Mouse (Mus musculus) stomach, embryonic 14.5 days (tissue): Measurements from ENCODE around the gene Riok2. TPM values are rescaled to one million over a fixed set of nuclear protein-coding genes. Genes with fewer than 3 reads are reported as not detected.

Experiments used
- ATAC-seq: fragments of 200-750 bp; cut with Nextera tagmentation; 2 replicates; pipeline ENCODE4 v1.8.0; 2017; ENCODE audit warnings: low read depth, moderate TSS enrichment; ENCODE audit not compliant: insufficient number of reproducible peaks, insufficient read depth, low FRiP score
- H3K27ac ChIP-seq: fragments of 300-500 bp; sonication (generic); 2 replicates; pipeline ENCODE4 v1.5.1; 2014; ENCODE audit warnings: mild to moderate bottlenecking, low read length, moderate library complexity, mixed read lengths
- H3K27me3 ChIP-seq: fragments of 300-500 bp; sonication (generic); 2 replicates; pipeline ENCODE4 v1.6.1; 2014; ENCODE audit warnings: low read length, control low read depth, mixed read lengths; ENCODE audit not compliant: control insufficient read depth, insufficient read depth
- H3K36me3 ChIP-seq: fragments of 300-500 bp; sonication (generic); 2 replicates; pipeline ENCODE4 v1.6.1; 2014; ENCODE audit warnings: mild to moderate bottlenecking, control low read depth, low read length, moderate library complexity, mixed read lengths; ENCODE audit not compliant: control insufficient read depth, insufficient read depth
- H3K4me1 ChIP-seq: fragments of 300-500 bp; sonication (generic); 2 replicates; pipeline ENCODE4 v1.6.1; 2014; ENCODE audit warnings: low read length, control low read depth, mixed read lengths; ENCODE audit not compliant: control insufficient read depth, insufficient read depth
- H3K4me2 ChIP-seq: fragments of 300-500 bp; sonication (generic); replicated peaks from 2 replicates; pipeline ENCODE4 v1.6.1; 2014; ENCODE audit warnings: low read depth, low read length, control low read depth
- H3K4me3 ChIP-seq: fragments of 300-500 bp; sonication (generic); 2 replicates; pipeline ENCODE4 v1.5.1; 2014; ENCODE audit warnings: low read depth, low read length, control low read depth
- H3K9ac ChIP-seq: fragments of 300-500 bp; sonication (generic); replicated peaks from 2 replicates; pipeline ENCODE4 v1.6.1; 2014; ENCODE audit warnings: low read depth, mild to moderate bottlenecking, control low read depth, low read length, moderate library complexity, mixed read lengths
- H3K9me3 ChIP-seq: fragments of 300-500 bp; sonication (generic); 2 replicates; pipeline ENCODE4 v1.6.1; 2016; ENCODE audit warnings: low read depth, low read length, control low read depth; ENCODE audit not compliant: control insufficient read depth
- WGBS: fragments of 180-500 bp; shearing (Covaris S2); extraction: QIAGEN DNeasy Blood & Tissue Kit; methylation state at CpG from one replicate; pipeline ENCODE4 v1.1.7; 2014; 5-methylcytosine and 5-hydroxymethylcytosine counted together
- polyA plus RNA-seq: library from polyadenylated mRNA; unstranded; fragments of >200 nt; fragmentation: Nextera tagmentation; extraction: Ambion mirVana; gene quantifications from 2 replicates; pipeline ENCODE4 v1.2.1, GENCODE M21; 2014

Gene Riok2
- polyA plus RNA-seq, 1 experiment from 2014 or later, result 31.3 TPM

DNA sequence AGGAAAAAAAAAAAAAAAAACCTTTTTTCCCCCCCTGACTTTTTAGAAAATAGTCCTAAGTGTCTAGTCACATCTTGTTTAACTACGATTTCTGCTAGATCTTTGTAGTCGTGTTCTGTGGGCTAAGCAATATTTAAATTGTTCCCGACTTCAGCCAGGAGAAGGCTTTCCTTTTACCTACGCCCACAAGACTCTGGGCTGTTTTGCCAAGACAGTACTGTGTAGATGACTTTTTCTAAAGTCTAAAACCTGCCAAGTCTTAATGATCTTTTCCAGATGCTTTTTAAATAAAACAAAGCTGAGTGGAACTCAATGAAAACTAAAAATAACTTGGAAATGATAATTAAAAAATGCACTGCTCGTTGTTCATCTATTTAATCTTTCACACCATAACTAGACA is 28.9 kb downstream of the Riok2 start:
- 19% methylated on average over 5 of the region's 5 CpGs for WGBS
- no peak overlapping the region for H3K4me3 ChIP-seq
- no peak for ATAC-seq
- H3K27ac ChIP-seq, result 0 out of 2 replicates have a peak overlapping the region, but pooled peaks have one; percentile 17
- no peak overlapping the region for H3K9ac ChIP-seq
- H3K27me3 ChIP-seq, result no peaks in the 10 kb centered on the region
- H3K4me1 ChIP-seq, result no peaks in the 10 kb centered on the region
- H3K9me3 ChIP-seq, result no peaks in the 10 kb centered on the region
- H3K36me3 ChIP-seq, result no peaks in the 10 kb centered on the region
- peak overlapping the region; percentile 25; the same call in 1 of the 2 replicates for H3K4me2 ChIP-seq

DNA sequence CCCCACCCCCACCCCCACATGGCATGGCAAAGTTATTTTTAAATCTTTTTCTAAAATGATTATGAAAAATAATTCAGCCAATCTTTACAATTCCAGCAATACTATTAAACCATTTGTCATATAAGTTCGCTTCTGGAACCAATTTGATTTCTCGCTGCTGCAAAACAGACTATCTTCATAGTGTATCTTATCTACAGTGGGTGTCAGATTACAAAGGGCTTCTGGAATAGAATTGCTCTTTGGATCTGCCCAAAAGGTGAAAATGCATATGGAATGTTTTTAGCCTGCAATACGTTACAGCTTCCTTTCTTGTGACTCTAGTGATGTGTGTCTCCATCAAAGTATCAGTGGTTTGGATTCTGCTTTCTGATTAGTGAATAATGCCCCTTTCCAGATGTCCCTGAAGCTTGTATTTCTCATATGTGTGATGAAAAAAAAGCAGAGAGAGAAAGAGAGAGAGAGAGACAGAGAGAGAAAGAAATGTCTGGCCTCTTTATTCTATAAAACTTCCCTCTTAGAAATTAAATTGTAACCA is 29.5 kb downstream of the Riok2 start:
- Histone ChIP-seq H3K4me1 (no peaks in the 10 kb centered on the region), H3K36me3 (no peaks in the 10 kb centered on the region), H3K27ac (no peak overlapping the region), H3K4me2 (no peak overlapping the region), H3K9me3 (no peaks in the 10 kb centered on the region), H3K4me3 (no peak overlapping the region), H3K27me3 (no peaks in the 10 kb centered on the region), H3K9ac (no peak overlapping the region)
- ATAC-seq, result no peak
- WGBS, result 26% methylated on average over 3 of the region's 3 CpGs

DNA sequence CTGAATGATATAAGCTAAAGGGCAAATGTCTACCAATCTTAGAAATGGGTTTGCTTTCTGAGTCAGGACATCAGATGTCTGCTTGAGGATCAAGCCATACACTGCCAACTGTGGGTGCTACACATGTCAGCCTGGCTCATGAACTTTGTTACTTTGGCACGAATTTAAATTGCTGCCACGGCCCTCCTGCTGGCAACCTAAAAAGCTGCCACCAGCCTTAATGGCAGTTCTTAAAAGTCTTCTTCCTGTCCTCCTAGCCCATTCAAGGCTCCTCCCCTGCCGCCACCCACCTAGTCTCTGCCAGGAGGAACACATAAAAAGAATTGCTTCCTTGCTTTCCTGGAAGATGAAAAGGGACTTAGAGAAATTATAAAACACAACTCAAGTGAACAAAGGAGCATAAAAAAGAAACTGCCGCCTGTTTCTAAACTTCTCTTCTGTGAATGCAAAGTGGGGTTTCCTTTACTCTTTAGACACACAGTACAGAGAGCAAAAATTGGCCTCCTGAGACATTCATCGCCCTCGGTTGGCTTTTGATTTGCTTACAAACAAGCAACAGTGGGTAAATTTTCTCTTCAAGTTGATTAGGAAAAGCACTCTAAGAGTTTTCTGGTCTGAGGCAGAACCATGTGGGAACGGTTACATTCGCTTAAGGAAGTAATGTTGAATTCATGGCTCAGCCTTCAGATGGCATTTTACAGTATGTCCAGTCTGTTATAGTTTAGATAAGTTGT is 30.9 kb downstream of the Riok2 start:
- ATAC-seq, result no peak
- Histone ChIP-seq H3K4me2 (no peak overlapping the region), H3K36me3 (no peaks in the 10 kb centered on the region), H3K9ac (no peak overlapping the region), H3K27ac (no peak overlapping the region), H3K4me1 (0 out of 2 replicates have a peak, but pooled peaks cover 3% of the 10 kb centered on the region), H3K9me3 (no peaks in the 10 kb centered on the region), H3K4me3 (no peak overlapping the region), H3K27me3 (no peaks in the 10 kb centered on the region)
- 51% methylated on average over 8 of the region's 8 CpGs for WGBS

DNA sequence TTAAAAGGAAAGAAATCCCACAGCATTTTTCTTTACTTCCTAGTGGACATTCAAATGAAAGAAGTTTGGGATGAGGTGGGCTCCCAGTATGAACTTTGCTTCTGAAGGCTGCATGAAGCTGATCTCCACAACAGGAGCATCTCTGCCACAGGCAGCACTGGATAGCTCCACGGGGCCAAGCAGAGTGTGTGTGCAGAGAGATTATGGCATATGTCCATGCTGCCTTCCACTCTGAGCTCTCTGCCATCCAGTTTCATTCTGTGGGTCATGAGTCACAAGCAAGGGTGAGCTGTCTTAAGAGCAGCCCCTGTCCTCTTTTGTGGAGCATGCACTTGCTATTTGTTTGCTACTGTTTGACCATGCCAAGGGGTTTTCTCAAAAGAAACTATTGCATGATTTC is 31.5 kb downstream of the Riok2 start:
- H3K4me1 ChIP-seq, result 0 out of 2 replicates have a peak, but pooled peaks cover 3% of the 10 kb centered on the region
- H3K36me3 ChIP-seq, result no peaks in the 10 kb centered on the region
- H3K9me3 ChIP-seq, result no peaks in the 10 kb centered on the region
- no peak overlapping the region for H3K27ac ChIP-seq
- no peak overlapping the region for H3K9ac ChIP-seq
- H3K4me3 ChIP-seq, result no peak overlapping the region
- H3K27me3 ChIP-seq, result no peaks in the 10 kb centered on the region
- ATAC-seq, result no peak
- 65% methylated on average over 1 of the region's 1 CpGs for WGBS
- H3K4me2 ChIP-seq, result no peak overlapping the region

DNA sequence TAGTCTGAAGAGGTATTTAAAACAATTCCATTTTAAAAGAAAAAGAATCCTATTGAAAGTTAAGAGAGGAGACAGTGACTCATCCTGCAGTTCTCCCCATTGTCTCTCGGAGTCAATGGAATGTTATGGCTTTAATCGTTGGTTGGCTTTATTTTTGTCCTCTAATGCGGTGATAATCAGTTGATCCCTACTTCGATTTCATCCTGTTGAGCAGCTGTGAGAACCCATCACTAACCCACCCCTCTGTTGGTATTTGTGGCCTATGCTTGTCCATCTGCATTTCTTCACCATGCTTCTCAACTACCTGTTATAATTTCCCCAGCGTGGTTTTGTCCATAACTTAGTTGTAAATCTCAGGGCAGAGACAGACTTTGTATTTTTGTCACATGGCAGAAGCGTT is 34.0 kb downstream of the Riok2 start:
- no peak overlapping the region for H3K4me2 ChIP-seq
- no peak overlapping the region for H3K27ac ChIP-seq
- 72% methylated on average over 6 of the region's 6 CpGs for WGBS
- H3K4me1 ChIP-seq, result 0 out of 2 replicates have a peak, but pooled peaks cover 3% of the 10 kb centered on the region
- H3K36me3 ChIP-seq, result no peaks in the 10 kb centered on the region
- H3K9ac ChIP-seq, result no peak overlapping the region
- H3K27me3 ChIP-seq, result no peaks in the 10 kb centered on the region
- H3K4me3 ChIP-seq, result no peak overlapping the region
- ATAC-seq, result no peak
- no peaks in the 10 kb centered on the region for H3K9me3 ChIP-seq

DNA sequence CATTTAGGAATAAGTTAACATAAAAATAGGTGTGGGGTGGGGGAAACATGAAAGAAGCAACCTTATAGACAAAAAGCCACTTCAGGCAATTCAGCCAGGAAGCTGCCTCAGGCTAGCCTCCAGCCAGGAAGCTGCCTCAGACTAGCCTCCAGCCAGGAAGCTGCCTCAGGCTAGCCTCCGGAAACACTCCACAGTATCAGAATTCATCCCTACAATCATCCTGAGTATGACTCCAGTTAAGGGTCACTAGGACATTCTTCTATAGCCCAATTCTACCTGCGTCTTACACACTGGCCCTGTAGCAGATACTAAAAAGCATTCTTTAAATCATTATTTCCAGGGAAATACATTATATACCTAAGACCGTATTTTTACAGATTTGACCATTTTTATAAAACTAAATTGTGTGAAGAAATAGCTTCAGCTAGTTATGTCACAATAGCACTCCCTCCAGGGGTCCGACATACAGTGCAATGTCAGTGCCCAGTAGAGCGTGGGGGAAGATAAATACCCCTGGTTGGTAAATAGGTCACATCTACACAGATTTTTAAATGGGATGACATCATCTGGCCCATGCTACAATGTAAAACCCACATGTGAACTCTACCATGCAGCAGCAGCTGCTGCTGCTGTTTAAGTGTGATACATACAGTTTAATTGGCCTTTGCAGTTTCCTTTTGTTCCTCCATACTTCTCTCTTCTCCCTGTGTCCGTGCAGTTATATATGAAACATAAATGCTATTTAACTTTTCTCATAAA is 34.8 kb downstream of the Riok2 start:
- H3K27ac ChIP-seq, result no peak overlapping the region
- H3K4me1 ChIP-seq, result 0 out of 2 replicates have a peak, but pooled peaks cover 3% of the 10 kb centered on the region
- H3K27me3 ChIP-seq, result no peaks in the 10 kb centered on the region
- no peak for ATAC-seq
- H3K9ac ChIP-seq, result no peak overlapping the region
- H3K36me3 ChIP-seq, result no peaks in the 10 kb centered on the region
- no peak overlapping the region for H3K4me3 ChIP-seq
- no peaks in the 10 kb centered on the region for H3K9me3 ChIP-seq
- no peak overlapping the region for H3K4me2 ChIP-seq
- WGBS, result 75% methylated on average over 6 of the region's 6 CpGs

DNA sequence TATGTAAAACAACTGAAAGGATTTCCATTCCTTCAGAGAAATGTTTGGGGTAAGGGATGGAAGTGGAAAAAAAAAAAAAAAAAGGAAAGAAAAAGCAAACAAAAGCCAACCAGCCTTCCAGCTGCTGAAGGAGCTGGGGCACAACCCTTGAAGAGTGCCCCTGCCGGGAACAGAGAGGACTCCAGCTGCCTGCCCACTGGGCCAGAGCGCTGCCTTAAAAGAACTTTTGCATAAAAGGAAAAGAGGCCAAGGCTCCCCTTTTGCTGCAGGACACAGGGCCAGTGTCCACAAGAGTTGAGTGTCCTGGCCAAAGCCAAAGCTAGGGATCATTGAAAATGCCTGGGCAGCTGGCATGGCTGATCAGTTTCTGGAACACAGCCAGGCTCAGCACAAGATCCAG is 35.5 kb downstream of the Riok2 start:
- H3K36me3 ChIP-seq, result no peaks in the 10 kb centered on the region
- H3K9ac ChIP-seq, result no peak overlapping the region
- 0 out of 2 replicates have a peak, but pooled peaks cover 3% of the 10 kb centered on the region for H3K4me1 ChIP-seq
- no peaks in the 10 kb centered on the region for H3K9me3 ChIP-seq
- no peak overlapping the region for H3K4me3 ChIP-seq
- H3K4me2 ChIP-seq, result no peak overlapping the region
- WGBS, result 16% methylated on average over 2 of the region's 2 CpGs
- ATAC-seq, result no peak
- H3K27ac ChIP-seq, result no peak overlapping the region
- H3K27me3 ChIP-seq, result no peaks in the 10 kb centered on the region

DNA sequence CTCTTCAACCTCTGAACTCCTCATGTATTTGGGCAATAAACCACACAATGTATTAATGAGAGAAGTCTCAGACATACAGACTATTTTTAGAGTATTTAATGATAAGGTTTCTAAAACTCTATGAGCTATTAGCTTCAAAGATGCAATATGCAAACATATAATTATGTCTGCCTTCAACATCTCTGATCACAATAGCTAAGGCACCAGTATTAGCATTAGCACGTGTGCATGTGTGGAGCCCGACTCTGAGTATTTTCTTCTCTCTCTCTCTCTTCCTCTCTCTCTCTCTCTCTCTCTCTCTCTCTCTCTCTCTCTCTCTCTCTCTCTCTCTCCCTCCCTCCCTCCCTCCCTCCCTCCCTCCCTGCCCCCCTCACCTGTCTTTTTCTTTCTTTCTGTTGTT is 37.3 kb downstream of the Riok2 start:
- no peaks in the 10 kb centered on the region for H3K9me3 ChIP-seq
- 0 out of 2 replicates have a peak, but pooled peaks cover 3% of the 10 kb centered on the region for H3K4me1 ChIP-seq
- no peaks in the 10 kb centered on the region for H3K36me3 ChIP-seq
- H3K9ac ChIP-seq, result no peak overlapping the region
- no peaks in the 10 kb centered on the region for H3K27me3 ChIP-seq
- 70% methylated on average over 2 of the region's 2 CpGs for WGBS
- no peak overlapping the region for H3K27ac ChIP-seq
- no peak overlapping the region for H3K4me3 ChIP-seq
- ATAC-seq, result no peak
- no peak overlapping the region for H3K4me2 ChIP-seq
